Mouse (Mus musculus) heart, postnatal 0 days (tissue): ENCODE measurements at regions not wholly inside any gene's neighbourhood (a gene's known extent, or its start where the extent isn't known, plus 50 kb on each side); places are given as distances from the start of the nearest gene placed in this dataset.

Experiments used
- CTCF ChIP-seq: IDR thresholded peaks from 2 replicates; pipeline ENCODE4 v1.5.1; 2016; ENCODE audit warnings: antibody characterized with exemption, control low read depth, low read depth
- EP300 ChIP-seq: IDR thresholded peaks from 2 replicates; pipeline ENCODE4 v1.6.1; 2016; ENCODE audit warnings: antibody characterized with exemption, low read depth

DNA sequence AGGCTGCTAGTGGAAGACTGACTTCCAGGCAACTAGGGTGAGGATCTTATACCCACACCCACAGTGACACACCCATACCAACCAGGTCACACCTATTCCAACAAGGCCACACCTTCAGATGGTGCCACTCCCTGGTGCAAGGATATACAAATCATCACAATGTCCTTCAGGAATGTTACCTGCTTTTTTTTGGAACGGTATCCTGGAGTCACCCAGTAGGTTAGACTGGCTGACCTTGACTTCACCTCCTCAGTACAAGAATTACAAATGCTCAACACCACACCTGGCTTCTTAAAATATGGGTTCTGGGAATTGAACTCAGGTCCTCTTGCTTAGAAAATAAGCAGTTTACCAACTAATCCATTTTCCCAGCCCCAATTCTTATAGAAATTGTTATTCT, 1333.2 kb downstream of the Zfp704 start:
- no peak for TF ChIP-seq CTCF
- TF ChIP-seq EP300 = no peak
